19 mouse cellular contexts compared by ENCODE assay signal in genomic region chr1:127508921-127509320, GRCm38 (mm10).
DNase-seq lines count a peak whose midpoint lies in the region; ATAC-seq lines count a peak whose summit lies in the region.
"Had no signal": no experiment of that assay in that cellular context is flagged by ENCODE, and none has a peak within 500 bp of the region (broad histone marks: within the 10 kb centered on the region; RNA-seq: fewer than 3 reads in every experiment).

No protein-coding gene starts in this region.

- H3K4me1 ChIP-seq in forebrain, embryonic 11.5 days (replicated peaks; ENCODE audit: control insufficient read depth, insufficient read depth, low read length) = no peaks in the 10 kb centered on the region
- peaks cover 3% of the 10 kb centered on the region; the same call in 1 of the 2 replicates for H3K4me1 ChIP-seq in forebrain, embryonic 16.5 days (replicated peaks; ENCODE audit: control insufficient read depth, insufficient read depth, low read length)
- H3K4me1 ChIP-seq in midbrain, embryonic 15.5 days = peaks cover 25% of the 10 kb centered on the region
- H3K4me1 ChIP-seq: embryonic facial prominence, embryonic 13.5 days; intestine, embryonic 15.5 days had no signal

- ATAC-seq in forebrain, embryonic 11.5 days (replicated peaks; ENCODE audit: low FRiP score) = 0 out of 2 replicates have a peak, but pooled peaks have one; percentile 14
- no peak for ATAC-seq in forebrain, embryonic 16.5 days
- ATAC-seq in midbrain, embryonic 15.5 days (replicated peaks) = peak; percentile 43
- no peak for ATAC-seq in erythroid progenitor cell, adult 5-6 weeks (replicated peaks; ENCODE audit: low FRiP score, poor library complexity, severe bottlenecking)
- ATAC-seq: intestine, embryonic 15.5 days; liver, postnatal 0 days had no signal

- 85% methylated on average over 8 of the region's 8 CpGs for WGBS in forebrain, embryonic 11.5 days
- 76% methylated on average over 8 of the region's 8 CpGs for WGBS in forebrain, embryonic 16.5 days
- 62% methylated on average over 8 of the region's 8 CpGs for WGBS in midbrain, embryonic 15.5 days

- H3K4me3 ChIP-seq in forebrain, embryonic 11.5 days (ENCODE audit: low read depth, low read length) = no peak overlapping the region
- H3K4me3 ChIP-seq in forebrain, embryonic 16.5 days (replicated peaks; ENCODE audit: low read length) = no peak overlapping the region
- H3K4me3 ChIP-seq in midbrain, embryonic 15.5 days = no peak overlapping the region
- H3K4me3 ChIP-seq: embryonic facial prominence, embryonic 13.5 days; gastrocnemius, adult 2 months; heart, adult 2 months; intestine, embryonic 15.5 days had no signal

- DNase-seq in forebrain, embryonic 11.5 days (ENCODE audit: low spot score) = no peak
- DNase-seq in cerebellum, adult 11 months = peak; percentile 65
- DNase-seq in cerebellum, postnatal 25 days = peak; percentile 75 to 84
- DNase-seq in layer of hippocampus, postnatal 25 days (ENCODE audit: extremely low spot score in 1 of 2, low spot score in 1 of 2) = no peak
- no peak for DNase-seq in urinary bladder, postnatal 25 days (ENCODE audit: low spot score)
- DNase-seq: adrenal gland, postnatal 25 days; gastrocnemius, adult 2 months; heart, adult 2 months; liver, postnatal 0 days; lung, postnatal 36 days; spleen, adult 18-20 months; thymus, postnatal 14 days had no signal

- H3K27ac ChIP-seq in forebrain, embryonic 11.5 days (ENCODE audit: low read depth, low read length) = no peak overlapping the region
- no peak overlapping the region for H3K27ac ChIP-seq in forebrain, embryonic 16.5 days (ENCODE audit: low read length)
- peak overlapping the region; percentile 75 for H3K27ac ChIP-seq in midbrain, embryonic 15.5 days
- H3K27ac ChIP-seq: embryonic facial prominence, embryonic 13.5 days; gastrocnemius, adult 2 months; heart, adult 2 months; intestine, embryonic 15.5 days; kidney, postnatal 0 days had no signal

- no peaks in the 10 kb centered on the region for H3K36me3 ChIP-seq in forebrain, embryonic 11.5 days (ENCODE audit: control insufficient read depth, insufficient read depth, low read length)
- H3K36me3 ChIP-seq in forebrain, embryonic 16.5 days (ENCODE audit: control insufficient read depth, insufficient read depth) = no peaks in the 10 kb centered on the region
- H3K36me3 ChIP-seq in midbrain, embryonic 15.5 days (replicated peaks) = no peaks in the 10 kb centered on the region
- H3K36me3 ChIP-seq: embryonic facial prominence, embryonic 13.5 days; intestine, embryonic 15.5 days had no signal

- no peaks in the 10 kb centered on the region for H3K9me3 ChIP-seq in forebrain, embryonic 11.5 days (ENCODE audit: control insufficient read depth, low read length)
- no peaks in the 10 kb centered on the region for H3K9me3 ChIP-seq in forebrain, embryonic 16.5 days (ENCODE audit: control insufficient read depth, low read length)
- no peaks in the 10 kb centered on the region for H3K9me3 ChIP-seq in midbrain, embryonic 15.5 days
- H3K9me3 ChIP-seq: embryonic facial prominence, embryonic 13.5 days; intestine, embryonic 15.5 days had no signal

- no peak overlapping the region for H3K4me2 ChIP-seq in forebrain, embryonic 11.5 days (ENCODE audit: low read depth, low read length, severe bottlenecking)
- H3K4me2 ChIP-seq in forebrain, embryonic 16.5 days (ENCODE audit: low read length) = no peak overlapping the region
- H3K4me2 ChIP-seq in midbrain, embryonic 15.5 days = no peak overlapping the region
- H3K4me2 ChIP-seq: embryonic facial prominence, embryonic 13.5 days; intestine, embryonic 15.5 days had no signal

- no peaks in the 10 kb centered on the region for H3K27me3 ChIP-seq in forebrain, embryonic 11.5 days (ENCODE audit: control insufficient read depth, insufficient read depth, low read length)
- no peaks in the 10 kb centered on the region for H3K27me3 ChIP-seq in forebrain, embryonic 16.5 days (replicated peaks; ENCODE audit: control insufficient read depth, insufficient read depth, low read length)
- no peaks in the 10 kb centered on the region for H3K27me3 ChIP-seq in midbrain, embryonic 15.5 days (replicated peaks)
- H3K27me3 ChIP-seq: CH12.LX; embryonic facial prominence, embryonic 13.5 days; intestine, embryonic 15.5 days had no signal

- no peak overlapping the region for H3K9ac ChIP-seq in forebrain, embryonic 11.5 days (ENCODE audit: low read length)
- H3K9ac ChIP-seq in forebrain, embryonic 16.5 days (replicated peaks; ENCODE audit: low read depth, low read length) = no peak overlapping the region
- no peak overlapping the region for H3K9ac ChIP-seq in midbrain, embryonic 15.5 days
- H3K9ac ChIP-seq: embryonic facial prominence, embryonic 13.5 days; intestine, embryonic 15.5 days; liver, postnatal 0 days had no signal

Comparison
In these comparisons a context has a peak if more than half of its experiments do, and no peak if none do; other contexts are left out.
1. ATAC-seq: peak in forebrain, embryonic 11.5 days (single experiment) and midbrain, embryonic 15.5 days (single experiment); none in forebrain, embryonic 16.5 days (single experiment) and erythroid progenitor cell, adult 5-6 weeks (single experiment).
2. DNase-seq: peak in cerebellum, adult 11 months (single experiment) and cerebellum, postnatal 25 days (2 of 2); none in forebrain, embryonic 11.5 days (single experiment), layer of hippocampus, postnatal 25 days (0 of 2) and urinary bladder, postnatal 25 days (single experiment).